Mouse (Mus musculus) left cerebral cortex, adult 18-20 months (tissue): ENCODE measurements around the gene Atp2b2. TPM values are rescaled to one million over a fixed set of nuclear protein-coding genes. Genes with fewer than 3 reads are reported as not detected.

Experiments used
- DNase-seq, 2 experiments: peaks; one replicate each; pipeline ENCODE4 v3.0.0; 2021 to 2022; ENCODE audit warnings: low spot score in 2 of 2, mixed read lengths in 1 of 2
- total RNA-seq, 2 experiments: library from RNA; stranded (reverse); gene quantifications; 2 replicates each; pipeline ENCODE4 v1.2.3; 2021

Gene Atp2b2
- total RNA-seq, 2 experiments from 2014 or later: 569 to 617 TPM

GRCm38 (mm10) chr6:113860735-113861374, 181.6 kb downstream of the Atp2b2 start:
- peak; percentile 44 to 66 for DNase-seq

GRCm38 (mm10) chr6:113860023-113860734, 182.2 kb downstream of the Atp2b2 start:
- DNase-seq: no peak

DNA sequence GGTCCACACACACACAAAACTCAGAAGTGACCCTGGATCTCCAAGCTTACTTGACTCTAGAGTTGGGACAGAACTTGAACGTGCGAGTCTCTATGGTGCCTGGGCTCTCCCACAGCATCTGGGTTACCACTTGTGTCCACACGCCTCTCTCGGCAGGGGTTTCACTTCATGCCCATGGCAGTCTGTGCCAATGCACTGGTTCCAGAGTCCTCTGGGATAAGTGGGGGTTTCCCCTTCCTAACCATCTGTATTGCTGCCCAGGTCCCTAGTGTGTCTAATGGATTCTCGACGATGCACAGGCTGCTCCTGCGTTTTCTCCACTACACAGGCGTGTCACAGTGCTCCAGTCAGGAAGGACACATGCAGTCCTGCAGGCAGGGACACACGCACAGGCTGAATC, 184.1 kb downstream of the Atp2b2 start:
- no peak for DNase-seq

DNA sequence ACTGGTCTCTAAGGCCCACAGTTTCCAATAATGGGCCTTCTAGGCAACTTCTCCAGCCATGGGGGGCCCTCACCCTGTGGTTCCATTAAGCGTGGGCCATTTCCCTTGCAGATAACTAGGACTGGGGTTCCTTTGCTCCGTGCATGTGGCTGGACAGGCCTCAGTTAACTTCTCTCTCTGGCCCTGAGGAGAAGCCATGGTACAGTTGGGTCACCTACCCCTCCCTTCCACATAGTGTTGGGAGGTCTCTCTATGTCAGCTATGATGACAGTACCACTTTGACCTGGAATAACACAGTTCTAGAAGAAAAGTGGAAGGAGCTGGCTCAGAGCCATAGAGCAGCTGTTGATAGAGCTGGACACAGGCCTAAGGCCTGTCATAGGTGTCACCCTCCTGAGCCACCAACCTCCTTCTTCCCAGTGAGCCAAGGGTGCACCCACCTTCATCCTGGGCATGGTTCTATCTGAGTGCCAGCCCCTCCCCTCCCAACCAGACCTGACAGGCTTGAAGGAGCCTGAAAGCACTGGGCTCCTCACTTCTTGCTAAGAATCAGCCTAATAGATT, 185.0 kb downstream of the Atp2b2 start:
- DNase-seq: no peak

DNA sequence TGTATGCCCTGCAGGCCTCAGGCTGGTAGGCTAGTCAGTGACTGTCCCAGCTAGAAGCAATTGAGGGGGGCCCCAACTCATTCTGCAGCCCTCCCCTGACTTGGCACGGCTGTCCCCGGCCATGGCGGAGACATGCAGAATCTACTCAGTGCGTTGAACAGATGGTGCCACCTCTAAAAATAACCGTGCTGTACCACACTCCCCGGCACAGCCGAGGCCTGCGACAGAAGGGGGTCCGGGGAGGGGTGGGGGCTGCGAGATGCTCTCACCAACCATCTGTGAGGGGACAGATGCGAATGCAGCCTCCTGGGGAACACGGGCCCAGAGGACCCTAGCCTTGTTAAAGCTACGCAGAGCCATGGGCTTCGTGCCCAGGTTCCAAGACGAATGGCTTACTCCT, 185.6 kb downstream of the Atp2b2 start:
- peak; percentile 82 to 86 for DNase-seq

- DNase-seq: no peak
Observed at GRCm38 (mm10) chr6:113856095-113856646, 186.2 kb downstream of the Atp2b2 start.

- no peak for DNase-seq
Observed at GRCm38 (mm10) chr6:113855581-113855980, 186.8 kb downstream of the Atp2b2 start.

- DNase-seq: no peak
Observed at GRCm38 (mm10) chr6:113852318-113852717, 190.1 kb downstream of the Atp2b2 start.

DNA sequence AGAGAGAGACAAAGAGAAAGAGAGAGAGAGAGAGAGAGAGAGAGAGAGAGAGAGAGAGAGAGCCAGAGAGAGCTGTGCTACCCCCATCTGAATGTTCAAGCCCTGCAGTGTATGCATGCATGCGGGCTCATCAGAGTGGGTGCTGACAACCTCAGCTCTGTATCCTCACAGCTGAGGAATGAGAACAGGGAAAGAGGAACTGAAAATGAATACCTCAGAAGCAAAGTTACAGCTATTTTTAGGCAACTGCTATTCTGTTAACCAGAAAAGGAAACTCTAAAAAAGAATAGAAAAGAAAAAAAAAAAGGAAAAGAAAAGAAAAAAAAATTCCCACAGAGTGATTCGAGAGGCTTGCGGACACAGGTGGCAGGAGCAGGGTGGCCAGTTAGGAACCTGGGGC, 192.6 kb downstream of the Atp2b2 start:
- no peak for DNase-seq

DNA sequence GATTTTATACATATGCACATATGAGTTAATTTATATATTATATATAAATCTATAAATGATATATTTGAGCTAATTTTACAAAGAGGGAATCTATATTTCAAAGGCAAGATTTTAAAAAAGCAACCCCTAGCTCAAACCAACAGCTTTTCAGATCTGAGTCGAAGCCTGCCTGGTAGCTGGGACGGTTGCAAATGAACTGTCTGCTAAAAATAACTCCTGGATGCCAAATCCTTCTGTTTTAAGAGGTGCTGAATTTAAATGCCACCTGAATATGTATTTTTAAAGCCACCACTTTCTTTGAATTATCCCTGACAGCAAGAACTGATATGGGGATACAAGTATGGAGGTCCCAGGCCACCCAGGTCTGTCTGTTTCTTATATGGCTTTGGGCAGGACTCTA, 193.8 kb downstream of the Atp2b2 start:
- DNase-seq: no peak

GRCm38 (mm10) chr6:113847092-113847491, 195.3 kb downstream of the Atp2b2 start:
- DNase-seq: no peak

- no peak for DNase-seq
Observed at GRCm38 (mm10) chr6:113843248-113843647, 199.2 kb downstream of the Atp2b2 start.

GRCm38 (mm10) chr6:113838493-113838892, 203.9 kb downstream of the Atp2b2 start:
- no peak for DNase-seq

DNA sequence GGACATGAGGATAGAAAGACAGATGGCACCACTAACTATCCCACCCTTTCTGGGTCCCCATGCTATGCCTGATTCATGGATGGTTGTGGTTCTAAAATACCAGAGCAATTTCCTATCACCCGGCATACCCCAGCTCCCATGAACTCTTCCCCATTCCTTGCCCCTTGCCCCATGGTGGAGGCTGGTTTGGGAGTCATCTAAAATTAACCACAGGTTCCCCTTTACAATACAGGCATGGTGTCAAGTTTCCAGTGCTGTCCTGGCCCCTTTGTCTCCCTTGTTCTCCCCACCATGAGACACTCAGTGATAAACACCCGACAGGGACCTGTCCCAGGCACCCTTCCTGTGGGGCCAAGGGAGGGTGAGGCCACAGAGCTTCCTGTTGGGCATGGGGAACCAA, 204.7 kb downstream of the Atp2b2 start:
- DNase-seq: no peak

- no peak for DNase-seq
Observed at GRCm38 (mm10) chr6:113836545-113836944, 205.9 kb downstream of the Atp2b2 start.

GRCm38 (mm10) chr6:113830463-113830862, 211.9 kb downstream of the Atp2b2 start:
- DNase-seq: no peak

DNA sequence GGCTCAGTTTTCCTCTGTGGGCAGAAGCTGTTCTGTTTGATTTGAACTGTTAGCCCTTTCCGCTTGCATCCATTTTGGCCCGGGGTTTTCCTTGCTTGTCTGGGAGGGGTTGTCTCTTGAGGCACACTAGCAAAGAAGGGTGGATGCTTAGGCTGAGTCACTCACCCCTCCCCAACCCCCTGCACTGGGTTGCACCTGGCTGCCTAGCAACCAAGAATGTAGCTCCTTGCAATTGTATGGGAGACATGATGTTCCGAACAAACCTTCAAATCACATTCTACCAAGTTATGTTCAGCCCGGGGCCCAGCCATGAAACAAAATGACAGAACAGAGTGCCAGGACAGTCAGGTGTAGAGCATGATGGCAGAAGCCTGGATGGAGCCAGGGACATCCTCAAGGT, 215.1 kb downstream of the Atp2b2 start:
- no peak for DNase-seq

DNA sequence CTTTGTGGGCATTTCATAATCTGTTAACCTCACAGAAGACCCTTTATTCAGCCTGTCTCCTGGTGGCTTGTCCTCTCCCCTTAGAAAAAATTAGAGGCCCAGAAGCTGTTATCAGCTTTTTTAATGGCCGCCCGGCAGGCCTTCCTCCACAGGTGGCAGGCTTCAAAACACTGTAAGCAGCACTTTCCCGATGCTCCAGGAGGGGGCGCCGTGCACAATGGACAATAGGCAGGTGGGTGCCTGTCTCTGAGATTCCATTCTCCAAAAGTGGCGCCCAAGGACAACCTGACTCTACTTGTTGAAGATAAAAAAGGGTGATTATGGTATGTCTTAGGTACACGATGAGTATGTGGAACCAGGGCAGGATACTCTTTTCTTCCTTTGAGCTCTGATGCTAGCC, 220.0 kb downstream of the Atp2b2 start:
- peak; percentile 65 to 77 for DNase-seq

- DNase-seq: no peak
Observed at GRCm38 (mm10) chr6:113816690-113817089, 225.7 kb downstream of the Atp2b2 start.

GRCm38 (mm10) chr6:113811462-113811861, 231.0 kb downstream of the Atp2b2 start:
- DNase-seq: no peak

- DNase-seq: peak; percentile 29 to 63
Observed at GRCm38 (mm10) chr6:113810667-113811066, 231.7 kb downstream of the Atp2b2 start.

DNA sequence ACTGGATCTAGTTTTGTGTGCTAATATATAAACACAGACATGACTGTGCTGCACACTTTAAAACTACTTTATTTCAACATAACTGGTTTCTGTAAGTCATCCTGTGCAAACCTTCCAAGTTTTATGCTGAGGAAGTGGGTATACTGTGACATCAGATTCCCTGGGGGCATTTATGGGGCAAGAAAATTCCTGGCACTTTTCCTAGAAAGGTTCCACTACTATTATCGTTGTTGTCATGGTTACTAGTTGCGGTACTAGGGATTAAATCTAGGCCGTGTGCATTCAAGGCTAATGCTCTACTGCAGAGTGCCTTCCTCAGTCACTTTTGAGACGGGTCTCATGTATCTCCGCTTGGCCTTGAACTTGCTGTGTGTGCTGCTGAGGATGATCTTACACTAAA, 236.2 kb downstream of the Atp2b2 start:
- no peak for DNase-seq
